Comparison of ENCODE assay signal across 19 mouse cellular contexts in genomic region chr2:168894738-168895137, GRCm38 (mm10).
DNase-seq lines count a peak whose midpoint lies in the region; ATAC-seq and TF ChIP-seq lines count a peak whose summit lies in the region.
"Had no signal": no experiment of that assay in that cellular context is flagged by ENCODE, and none has a peak within 500 bp of the region (broad histone marks: within the 10 kb centered on the region; RNA-seq: fewer than 3 reads in every experiment).

No protein-coding gene starts in this region.

- H3K4me1 ChIP-seq in intestine, postnatal 0 days (replicated peaks; ENCODE audit: control insufficient read depth, insufficient read depth, low read length), result no peaks in the 10 kb centered on the region
- no peaks in the 10 kb centered on the region for H3K4me1 ChIP-seq in intestine, embryonic 15.5 days (replicated peaks)
- no peaks in the 10 kb centered on the region for H3K4me1 ChIP-seq in lung, embryonic 14.5 days (ENCODE audit: insufficient read depth)
- no peaks in the 10 kb centered on the region for H3K4me1 ChIP-seq in ES-Bruce4 (ENCODE audit: control insufficient read depth, insufficient read depth, low read length)
- no peaks in the 10 kb centered on the region for H3K4me1 ChIP-seq in heart, adult 2 months (ENCODE audit: control insufficient read depth, insufficient read depth, low read length)
- H3K4me1 ChIP-seq: forebrain, embryonic 13.5 days; heart, embryonic 12.5 days; hindbrain, embryonic 15.5 days had no signal

- 91% methylated on average over 7 of the region's 7 CpGs for WGBS in intestine, postnatal 0 days
- 90% methylated on average over 7 of the region's 7 CpGs for WGBS in intestine, embryonic 15.5 days
- 84% methylated on average over 7 of the region's 7 CpGs for WGBS in lung, embryonic 14.5 days
- 88% methylated on average over 7 of the region's 7 CpGs for WGBS in heart, adult 2 months

- no peaks in the 10 kb centered on the region for H3K36me3 ChIP-seq in intestine, postnatal 0 days (ENCODE audit: control insufficient read depth, insufficient read depth)
- H3K36me3 ChIP-seq in intestine, embryonic 15.5 days, result no peaks in the 10 kb centered on the region
- no peaks in the 10 kb centered on the region for H3K36me3 ChIP-seq in lung, embryonic 14.5 days (ENCODE audit: insufficient read depth)
- no peaks in the 10 kb centered on the region for H3K36me3 ChIP-seq in ES-Bruce4 (ENCODE audit: control insufficient read depth, insufficient read depth, low read length, poor library complexity, severe bottlenecking)
- H3K36me3 ChIP-seq in heart, adult 2 months (ENCODE audit: control insufficient read depth, insufficient read depth, low read length), result no peaks in the 10 kb centered on the region
- H3K36me3 ChIP-seq: embryonic facial prominence, embryonic 10.5 days; heart, embryonic 12.5 days; hindbrain, embryonic 10.5 days; hindbrain, embryonic 15.5 days had no signal

- no peaks in the 10 kb centered on the region for H3K79me2 ChIP-seq in heart, adult 2 months (replicated peaks; ENCODE audit: control insufficient read depth, insufficient read depth, low read length)

- peak; percentile 31; the same call in 1 of the 2 replicates for TF ChIP-seq CTCF in intestine, postnatal 0 days (IDR thresholded peaks at IDR 0.05; ENCODE audit: low read depth)
- TF ChIP-seq CTCF in lung, embryonic 14.5 days (IDR thresholded peaks at IDR 0.05; ENCODE audit: low read depth), result peak; percentile 26; the same call in 1 of the 2 replicates
- TF ChIP-seq CTCF in ES-Bruce4 (IDR thresholded peaks at IDR 0.05; ENCODE audit: low read depth, low read length), result peak; percentile 48
- no peak for TF ChIP-seq CTCF in heart, adult 2 months (IDR thresholded peaks at IDR 0.05)

- TF ChIP-seq EP300 in ES-Bruce4 (IDR thresholded peaks at IDR 0.05; ENCODE audit: insufficient read depth, low read depth, low read length), result no peak
- TF ChIP-seq EP300 in heart, adult 2 months (IDR thresholded peaks at IDR 0.05; ENCODE audit: insufficient read depth, low read depth, low read length), result no peak

- intact Hi-C loops in heart, adult 2 months (cut with DNase I), result no loop called here

- no peak overlapping the region for H3K4me2 ChIP-seq in intestine, postnatal 0 days (replicated peaks; ENCODE audit: low read depth)
- no peak overlapping the region for H3K4me2 ChIP-seq in intestine, embryonic 15.5 days (replicated peaks)
- no peak overlapping the region for H3K4me2 ChIP-seq in lung, embryonic 14.5 days
- H3K4me2 ChIP-seq: forebrain, embryonic 13.5 days; heart, embryonic 12.5 days; hindbrain, embryonic 15.5 days had no signal

- no peak for TF ChIP-seq POLR2A in ES-Bruce4 (IDR thresholded peaks at IDR 0.05; ENCODE audit: insufficient read depth, low read length)
- no peak for TF ChIP-seq POLR2A in heart, adult 2 months (IDR thresholded peaks at IDR 0.05; ENCODE audit: insufficient read depth, low read depth, low read length)

- no peak overlapping the region for H3K4me3 ChIP-seq in intestine, postnatal 0 days (ENCODE audit: low read depth, low read length)
- no peak overlapping the region for H3K4me3 ChIP-seq in intestine, embryonic 15.5 days (replicated peaks)
- H3K4me3 ChIP-seq in lung, embryonic 14.5 days (ENCODE audit: low read depth, low read length), result no peak overlapping the region
- no peak overlapping the region for H3K4me3 ChIP-seq in ES-Bruce4 (ENCODE audit: low read depth, low read length)
- no peak overlapping the region for H3K4me3 ChIP-seq in heart, adult 2 months
- H3K4me3 ChIP-seq: embryonic facial prominence, embryonic 10.5 days; forebrain, embryonic 13.5 days; heart, embryonic 12.5 days; hindbrain, embryonic 10.5 days; hindbrain, embryonic 15.5 days had no signal

- no peak overlapping the region for H3K27ac ChIP-seq in intestine, postnatal 0 days (ENCODE audit: low read depth, low read length)
- no peak overlapping the region for H3K27ac ChIP-seq in intestine, embryonic 15.5 days
- H3K27ac ChIP-seq in lung, embryonic 14.5 days (ENCODE audit: low read depth), result no peak overlapping the region
- no peak overlapping the region for H3K27ac ChIP-seq in ES-Bruce4 (ENCODE audit: insufficient read depth, low read length)
- H3K27ac ChIP-seq in heart, adult 2 months, result no peak overlapping the region
- H3K27ac ChIP-seq: embryonic facial prominence, embryonic 10.5 days; forebrain, embryonic 13.5 days; hindbrain, embryonic 10.5 days; hindbrain, embryonic 15.5 days had no signal

- H3K9ac ChIP-seq in intestine, postnatal 0 days (ENCODE audit: low read depth, low read length), result no peak overlapping the region
- no peak overlapping the region for H3K9ac ChIP-seq in intestine, embryonic 15.5 days
- no peak overlapping the region for H3K9ac ChIP-seq in lung, embryonic 14.5 days
- H3K9ac ChIP-seq in ES-Bruce4 (ENCODE audit: low read depth, poor library complexity, severe bottlenecking), result no peak overlapping the region
- no peak overlapping the region for H3K9ac ChIP-seq in heart, adult 2 months (ENCODE audit: low read depth, low read length)
- H3K9ac ChIP-seq: forebrain, embryonic 13.5 days; forebrain, postnatal 0 days; heart, embryonic 12.5 days; hindbrain, embryonic 15.5 days had no signal

- DNase-seq in lung, embryonic 14.5 days, result no peak
- no peak for DNase-seq in lung, postnatal 14 days
- DNase-seq in ZHBTc4 (ENCODE audit: low read depth, low spot score), result peak; percentile 90
- no peak for DNase-seq in cerebellum, postnatal 14 days
- DNase-seq in heart, adult 2 months, result no peak
- DNase-seq: adrenal gland, postnatal 14 days; cerebellum, adult 18-20 months; cerebellum, adult 9-11 months; forebrain, postnatal 0 days; gastrocnemius, postnatal 14 days had no signal

- H3K27me3 ChIP-seq in intestine, postnatal 0 days (replicated peaks; ENCODE audit: control insufficient read depth, insufficient read depth, low read length), result no peaks in the 10 kb centered on the region
- no peaks in the 10 kb centered on the region for H3K27me3 ChIP-seq in intestine, embryonic 15.5 days (replicated peaks)
- no peaks in the 10 kb centered on the region for H3K27me3 ChIP-seq in lung, embryonic 14.5 days (ENCODE audit: insufficient read depth, low read length)
- no peaks in the 10 kb centered on the region for H3K27me3 ChIP-seq in ES-Bruce4 (ENCODE audit: control insufficient read depth, insufficient read depth, low read length, poor library complexity, severe bottlenecking)
- no peaks in the 10 kb centered on the region for H3K27me3 ChIP-seq in heart, adult 2 months (ENCODE audit: control insufficient read depth, insufficient read depth, low read length)
- H3K27me3 ChIP-seq: forebrain, embryonic 13.5 days; hindbrain, embryonic 15.5 days had no signal

- H3K9me3 ChIP-seq in intestine, postnatal 0 days (ENCODE audit: control insufficient read depth), result no peaks in the 10 kb centered on the region
- no peaks in the 10 kb centered on the region for H3K9me3 ChIP-seq in intestine, embryonic 15.5 days
- no peaks in the 10 kb centered on the region for H3K9me3 ChIP-seq in lung, embryonic 14.5 days (ENCODE audit: low read depth, low read length)
- no peaks in the 10 kb centered on the region for H3K9me3 ChIP-seq in ES-Bruce4 (replicated peaks; ENCODE audit: control insufficient read depth, insufficient read depth, low read length, poor library complexity, severe bottlenecking)
- H3K9me3 ChIP-seq: embryonic facial prominence, embryonic 10.5 days; forebrain, embryonic 13.5 days; hindbrain, embryonic 10.5 days; hindbrain, embryonic 15.5 days had no signal

- no peak for ATAC-seq in intestine, postnatal 0 days
- no peak for ATAC-seq in intestine, embryonic 15.5 days
- no peak for ATAC-seq in lung, embryonic 14.5 days (ENCODE audit: insufficient read depth)
- ATAC-seq: forebrain, embryonic 13.5 days; forebrain, postnatal 0 days; inflammation-experienced regulatory T-cells, adult 6 months had no signal
